9 mouse cellular contexts compared by ENCODE assay signal in genomic region chr11:97802194-97802470, GRCm38 (mm10). TPM values are rescaled to one million over a fixed set of nuclear protein-coding genes. Genes with fewer than 3 reads are reported as not detected.
DNase-seq lines count a peak whose midpoint lies in the region; ATAC-seq and TF ChIP-seq lines count a peak whose summit lies in the region.
"Had no signal": no experiment of that assay in that cellular context is flagged by ENCODE, and none has a peak within 500 bp of the region (broad histone marks: within the 10 kb centered on the region; RNA-seq: fewer than 3 reads in every experiment).

No protein-coding gene starts in this region.

- no peak for ATAC-seq in forebrain, embryonic 12.5 days (ENCODE audit: low FRiP score)
- no peak for ATAC-seq in limb, embryonic 13.5 days (ENCODE audit: low FRiP score, low read depth)
- no peak for ATAC-seq in neural tube, embryonic 15.5 days (ENCODE audit: low FRiP score)
- ATAC-seq in CD4-positive, CD25-positive, alpha-beta regulatory T cell, adult 4 months: no peak

- H3K9me3 ChIP-seq in forebrain, embryonic 12.5 days: no peaks in the 10 kb centered on the region
- no peaks in the 10 kb centered on the region for H3K9me3 ChIP-seq in limb, embryonic 13.5 days
- H3K9me3 ChIP-seq in neural tube, embryonic 15.5 days (replicated peaks): no peaks in the 10 kb centered on the region

- WGBS in forebrain, embryonic 12.5 days: 57% methylated on average over 1 of the region's 1 CpGs
- WGBS in limb, embryonic 13.5 days: 23% methylated on average over 1 of the region's 1 CpGs
- 50% methylated on average over 1 of the region's 1 CpGs for WGBS in neural tube, embryonic 15.5 days

- H3K4me3 ChIP-seq in left cerebral cortex, adult 2 months: peak overlapping the region; percentile 75
- H3K4me3 ChIP-seq in forebrain, embryonic 12.5 days (replicated peaks): no peak overlapping the region
- peak overlapping the region; percentile 73 for H3K4me3 ChIP-seq in limb, embryonic 13.5 days
- peak overlapping the region; percentile 96; the same call in 1 of the 2 replicates for H3K4me3 ChIP-seq in neural tube, embryonic 15.5 days (replicated peaks)

- H3K9ac ChIP-seq in forebrain, embryonic 12.5 days: no peak overlapping the region
- no peak overlapping the region; the same call in 1 of the 2 replicates for H3K9ac ChIP-seq in limb, embryonic 13.5 days
- H3K9ac ChIP-seq in neural tube, embryonic 15.5 days (replicated peaks): peak overlapping the region; percentile 96; the same call in 1 of the 2 replicates

- peaks cover 56% of the 10 kb centered on the region for H3K4me1 ChIP-seq in forebrain, embryonic 12.5 days
- H3K4me1 ChIP-seq in limb, embryonic 13.5 days: peaks cover 66% of the 10 kb centered on the region
- H3K4me1 ChIP-seq in neural tube, embryonic 15.5 days: peaks cover 74% of the 10 kb centered on the region

- no peak for TF ChIP-seq CTCF in left cerebral cortex, adult 2 months (IDR thresholded peaks at IDR 0.05)

- H3K27me3 ChIP-seq in forebrain, embryonic 12.5 days: 0 out of 2 replicates have a peak, but pooled peaks cover 3% of the 10 kb centered on the region
- H3K27me3 ChIP-seq in limb, embryonic 13.5 days: no peaks in the 10 kb centered on the region
- H3K27me3 ChIP-seq in neural tube, embryonic 15.5 days (replicated peaks): no peaks in the 10 kb centered on the region

- intact Hi-C loops in left cerebral cortex, adult 2 months (cut with DNase I): no loop called here
- intact Hi-C loops in left cerebral cortex, postnatal 25 days (cut with DNase I): no loop called here

- H3K27ac ChIP-seq in left cerebral cortex, adult 2 months: peak overlapping the region; percentile 98
- H3K27ac ChIP-seq in forebrain, embryonic 12.5 days: 0 out of 2 replicates have a peak overlapping the region, but pooled peaks have one; percentile 1
- H3K27ac ChIP-seq in limb, embryonic 13.5 days: 0 out of 2 replicates have a peak overlapping the region, but pooled peaks have one; percentile 96
- H3K27ac ChIP-seq in neural tube, embryonic 15.5 days (replicated peaks): 0 out of 2 replicates have a peak overlapping the region, but pooled peaks have one; percentile 98

- H3K4me2 ChIP-seq in forebrain, embryonic 12.5 days: peak overlapping the region; percentile 72
- peak overlapping the region; percentile 74 for H3K4me2 ChIP-seq in limb, embryonic 13.5 days (replicated peaks)
- H3K4me2 ChIP-seq in neural tube, embryonic 15.5 days: peak overlapping the region; percentile 63

- H3K36me3 ChIP-seq in forebrain, embryonic 12.5 days (replicated peaks): peaks cover 3% of the 10 kb centered on the region; the same call in 1 of the 2 replicates
- H3K36me3 ChIP-seq in limb, embryonic 13.5 days: peaks cover 12% of the 10 kb centered on the region
- H3K36me3 ChIP-seq in neural tube, embryonic 15.5 days: peaks cover 4% of the 10 kb centered on the region

- no peak for DNase-seq in left cerebral cortex, adult 2 months (ENCODE audit: extremely low spot score in 1 of 2, low spot score in 2 of 2)
- no peak for DNase-seq in left cerebral cortex, postnatal 25 days (ENCODE audit: low spot score in 2 of 2)
- DNase-seq in cerebellum, adult 11-12 months: no peak
- DNase-seq in adrenal gland, adult 18-20 months (ENCODE audit: low spot score in 2 of 2): no peak
- DNase-seq: right cerebral cortex, postnatal 4 days had no signal

RNA-seq across cellular contexts. Expression of gene Lasp1, which starts 3.3 kb away (rescaled TPM):
- 100 to 1,000 TPM; 174 to 191 TPM for total RNA-seq in left cerebral cortex, adult 2 months (2021)
- total RNA-seq in left cerebral cortex, postnatal 25 days (2021): 100 to 1,000 TPM; 192 to 202 TPM
- 103 and 109 TPM in 2 replicates for polyA plus RNA-seq in forebrain, embryonic 12.5 days (2016; fragmentation: Nextera tagmentation; extraction: Ambion mirVana)
- 128 and 138 TPM in 2 replicates for polyA plus RNA-seq in limb, embryonic 13.5 days (2015; fragmentation: Nextera tagmentation; extraction: Ambion mirVana)
- 136 and 143 TPM in 2 replicates for polyA plus RNA-seq in neural tube, embryonic 15.5 days (2015; fragmentation: Nextera tagmentation; extraction: Ambion mirVana)
- polyA plus RNA-seq in CD4-positive, CD25-positive, alpha-beta regulatory T cell, adult 4 months (2017; shearing (Covaris generic)): 10 to 100 TPM; 46.4 to 49.9 TPM
- total RNA-seq in adrenal gland, adult 18-20 months (2021): 100 to 1,000 TPM in 1 of 2 experiments, 10 to 100 TPM in 1; 94.0 to 145 TPM

RNA-seq across cellular contexts. Expression of gene Rpl23, which starts 19.9 kb away (rescaled TPM):
- 100 to 1,000 TPM; 326 to 327 TPM for total RNA-seq in left cerebral cortex, adult 2 months (2021)
- total RNA-seq in left cerebral cortex, postnatal 25 days (2021): 100 to 1,000 TPM; 340 to 351 TPM
- polyA plus RNA-seq in forebrain, embryonic 12.5 days (2016; fragmentation: Nextera tagmentation; extraction: Ambion mirVana): 392 and 426 TPM in 2 replicates
- polyA plus RNA-seq in limb, embryonic 13.5 days (2015; fragmentation: Nextera tagmentation; extraction: Ambion mirVana): 547 and 558 TPM in 2 replicates
- polyA plus RNA-seq in neural tube, embryonic 15.5 days (2015; fragmentation: Nextera tagmentation; extraction: Ambion mirVana): 314 and 372 TPM in 2 replicates
- 1,000 to 10,000 TPM in 1 of 2 experiments, 100 to 1,000 TPM in 1; 884 to 1,093 TPM for polyA plus RNA-seq in CD4-positive, CD25-positive, alpha-beta regulatory T cell, adult 4 months (2017; shearing (Covaris generic))
- total RNA-seq in adrenal gland, adult 18-20 months (2021): 100 to 1,000 TPM; 830 to 834 TPM

RNA-seq across cellular contexts. Expression of gene 1700001P01Rik, which starts 26.4 kb away (rescaled TPM):
- 1 to 10 TPM in 1 of 2 experiments, not detected in 1; 1.0 TPM for total RNA-seq in left cerebral cortex, adult 2 months (2021)
- under 1 TPM; 0.62 to 0.78 TPM for total RNA-seq in left cerebral cortex, postnatal 25 days (2021)
- 0.55 and 1.0 TPM in 2 replicates for polyA plus RNA-seq in forebrain, embryonic 12.5 days (2016; fragmentation: Nextera tagmentation; extraction: Ambion mirVana)
- 0.83 TPM in 1 of 2 replicates, not detected in the other for polyA plus RNA-seq in limb, embryonic 13.5 days (2015; fragmentation: Nextera tagmentation; extraction: Ambion mirVana)
- 0.63 and 0.88 TPM in 2 replicates for polyA plus RNA-seq in neural tube, embryonic 15.5 days (2015; fragmentation: Nextera tagmentation; extraction: Ambion mirVana)
- polyA plus RNA-seq in CD4-positive, CD25-positive, alpha-beta regulatory T cell, adult 4 months (2017; shearing (Covaris generic)): not detected
- not detected for total RNA-seq in adrenal gland, adult 18-20 months (2021)

RNA-seq across cellular contexts. Expression of gene Cwc25, which starts 35.8 kb away (rescaled TPM):
- 10 to 100 TPM; 19.5 to 21.3 TPM for total RNA-seq in left cerebral cortex, adult 2 months (2021)
- 10 to 100 TPM; 18.7 to 20.2 TPM for total RNA-seq in left cerebral cortex, postnatal 25 days (2021)
- polyA plus RNA-seq in forebrain, embryonic 12.5 days (2016; fragmentation: Nextera tagmentation; extraction: Ambion mirVana): 21.5 and 22.4 TPM in 2 replicates
- 21.0 and 23.3 TPM in 2 replicates for polyA plus RNA-seq in limb, embryonic 13.5 days (2015; fragmentation: Nextera tagmentation; extraction: Ambion mirVana)
- polyA plus RNA-seq in neural tube, embryonic 15.5 days (2015; fragmentation: Nextera tagmentation; extraction: Ambion mirVana): 16.2 and 16.4 TPM in 2 replicates
- 10 to 100 TPM; 25.2 to 33.8 TPM for polyA plus RNA-seq in CD4-positive, CD25-positive, alpha-beta regulatory T cell, adult 4 months (2017; shearing (Covaris generic))
- total RNA-seq in adrenal gland, adult 18-20 months (2021): 10 to 100 TPM; 18.2 to 21.1 TPM

RNA-seq across cellular contexts. Expression of gene B230217C12Rik, which starts 38.4 kb away (rescaled TPM):
- total RNA-seq in left cerebral cortex, adult 2 months (2021): 10 to 100 TPM; 77.6 to 78.9 TPM
- total RNA-seq in left cerebral cortex, postnatal 25 days (2021): 10 to 100 TPM; 75.4 to 75.9 TPM
- 15.1 and 17.0 TPM in 2 replicates for polyA plus RNA-seq in forebrain, embryonic 12.5 days (2016; fragmentation: Nextera tagmentation; extraction: Ambion mirVana)
- polyA plus RNA-seq in limb, embryonic 13.5 days (2015; fragmentation: Nextera tagmentation; extraction: Ambion mirVana): 11.7 and 12.5 TPM in 2 replicates
- polyA plus RNA-seq in neural tube, embryonic 15.5 days (2015; fragmentation: Nextera tagmentation; extraction: Ambion mirVana): 41.8 and 47.2 TPM in 2 replicates
- polyA plus RNA-seq in CD4-positive, CD25-positive, alpha-beta regulatory T cell, adult 4 months (2017; shearing (Covaris generic)): 1 to 10 TPM; 1.4 TPM
- 1 to 10 TPM; 3.7 to 4.0 TPM for total RNA-seq in adrenal gland, adult 18-20 months (2021)

Comparison
In these comparisons a context has a peak if more than half of its experiments do, and no peak if none do; other contexts are left out.
1. H3K27ac ChIP-seq: peak in every context shown above with its lines; median percentile 98 in left cerebral cortex, adult 2 months; 98 in neural tube, embryonic 15.5 days; 96 in limb, embryonic 13.5 days; 1 in forebrain, embryonic 12.5 days.